Mouse (Mus musculus) midbrain, embryonic 15.5 days (tissue): Measurements from ENCODE around the gene Isl2. TPM values are rescaled to one million over a fixed set of nuclear protein-coding genes. Genes with fewer than 3 reads are reported as not detected.
A peak's percentile ranks its signal among the peaks of the same experiment; 100 is the strongest.

Source experiments
- ATAC-seq: fragments of 200-750 bp; cut with Nextera tagmentation; replicated peaks from 2 replicates; pipeline ENCODE4 v1.8.0; 2017; ENCODE audit warnings: moderate TSS enrichment
- H3K27ac ChIP-seq: fragments of 300-500 bp; sonication (generic); 2 replicates; pipeline ENCODE4 v1.5.1; 2015; ENCODE audit warnings: mild to moderate bottlenecking, inconsistent platforms
- H3K27me3 ChIP-seq: fragments of 300-500 bp; sonication (generic); replicated peaks from 2 replicates; pipeline ENCODE4 v1.6.1; 2015; ENCODE audit warnings: inconsistent platforms
- H3K36me3 ChIP-seq: fragments of 300-500 bp; sonication (generic); replicated peaks from 2 replicates; pipeline ENCODE4 v1.6.1; 2015; ENCODE audit warnings: inconsistent platforms
- H3K4me1 ChIP-seq: fragments of 300-500 bp; sonication (generic); 2 replicates; pipeline ENCODE4 v1.6.1; 2015; ENCODE audit warnings: inconsistent platforms
- H3K4me2 ChIP-seq: fragments of 300-500 bp; sonication (generic); 2 replicates; pipeline ENCODE4 v1.6.1; 2015; ENCODE audit warnings: inconsistent platforms, mild to moderate bottlenecking, moderate library complexity
- H3K4me3 ChIP-seq: fragments of 300-500 bp; sonication (generic); 2 replicates; pipeline ENCODE4 v1.5.1; 2015; ENCODE audit warnings: mild to moderate bottlenecking, inconsistent platforms
- H3K9ac ChIP-seq: fragments of 300-500 bp; sonication (generic); 2 replicates; pipeline ENCODE4 v1.6.1; 2015; ENCODE audit warnings: mild to moderate bottlenecking, inconsistent platforms
- H3K9me3 ChIP-seq: fragments of 300-500 bp; sonication (generic); 2 replicates; pipeline ENCODE4 v1.6.1; 2016; ENCODE audit warnings: inconsistent platforms
- WGBS: fragments of 180-500 bp; shearing (Covaris S2); methylation state at CpG from one replicate; pipeline ENCODE4 v1.1.7; 2015; ENCODE audit warnings: mixed read lengths; 5-methylcytosine and 5-hydroxymethylcytosine counted together
- polyA plus RNA-seq: library from polyadenylated mRNA; unstranded; fragments of >200 nt; fragmentation: Nextera tagmentation; extraction: Ambion mirVana; gene quantifications from 2 replicates; pipeline ENCODE4 v1.2.1, GENCODE M21; 2015

Gene Isl2
- polyA plus RNA-seq, 1 experiment from 2014 or later, result 2.0 TPM

DNA sequence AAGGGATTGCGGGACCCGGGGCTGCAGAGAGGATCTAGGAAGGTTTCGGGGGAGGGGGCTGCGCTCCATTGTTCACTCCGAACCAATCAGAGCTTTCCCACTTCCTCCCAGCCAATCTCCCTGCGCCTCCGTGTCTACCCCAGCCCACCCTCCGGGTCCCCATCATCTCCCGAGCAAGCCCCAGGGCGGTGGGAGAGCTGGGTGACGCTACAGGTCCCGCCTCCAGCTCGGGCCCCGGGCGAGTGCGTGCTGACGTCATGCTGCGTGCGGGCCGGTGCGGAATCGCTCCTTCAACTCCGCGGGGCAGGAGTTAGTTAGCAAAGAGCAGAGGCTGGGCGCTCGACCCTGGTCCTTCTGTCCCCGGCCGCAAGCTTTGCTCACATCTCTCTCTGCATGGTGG lies 2.4 kb downstream of the Isl2 start:
- Histone ChIP-seq H3K4me2 (peak overlapping the region; percentile 66), H3K9ac (no peak overlapping the region), H3K4me1 (peaks cover 37% of the 10 kb centered on the region), H3K9me3 (no peaks in the 10 kb centered on the region), H3K4me3 (peak overlapping the region; percentile 37), H3K27ac (no peak overlapping the region), H3K36me3 (no peaks in the 10 kb centered on the region), H3K27me3 (peaks cover 65% of the 10 kb centered on the region)
- under 1% methylated on average over 28 of the region's 28 CpGs for WGBS
- ATAC-seq, result peak; percentile 90

DNA sequence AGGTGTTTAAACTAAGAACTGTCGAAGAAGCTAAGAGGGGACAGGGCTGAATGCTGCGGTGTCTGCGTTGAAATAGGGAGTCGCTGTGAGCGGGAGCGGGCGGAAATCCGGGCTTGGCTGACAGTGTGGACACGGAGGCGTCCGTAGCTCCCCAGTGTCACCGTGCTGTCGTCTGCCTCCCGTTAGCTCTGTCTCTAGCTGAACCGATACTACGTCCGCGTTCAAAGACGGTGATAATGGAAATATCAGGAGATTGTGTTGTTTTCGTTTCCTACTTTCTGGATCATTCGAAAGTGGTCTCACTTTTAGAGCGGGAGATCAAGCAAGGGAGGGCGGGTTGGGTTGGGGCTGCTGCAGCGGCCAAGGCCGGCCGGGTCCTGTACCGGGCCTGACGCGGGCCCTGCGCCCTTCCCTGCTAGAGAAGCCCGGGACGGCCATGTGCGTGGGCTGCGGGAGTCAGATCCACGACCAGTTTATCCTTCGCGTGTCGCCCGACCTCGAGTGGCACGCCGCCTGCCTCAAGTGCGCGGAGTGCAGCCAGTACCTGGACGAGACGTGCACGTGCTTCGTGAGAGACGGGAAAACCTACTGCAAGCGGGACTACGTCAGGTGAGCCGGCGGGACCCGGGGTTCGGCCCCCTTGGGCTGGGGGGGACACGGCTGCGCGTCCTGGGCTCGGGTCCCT lies 3.4 kb downstream of the Isl2 start:
- peak overlapping the region; percentile 37 for H3K4me3 ChIP-seq
- H3K4me1 ChIP-seq, result peaks cover 44% of the 10 kb centered on the region
- H3K9me3 ChIP-seq, result no peaks in the 10 kb centered on the region
- no peak overlapping the region for H3K9ac ChIP-seq
- ATAC-seq, result no peak
- peaks cover 70% of the 10 kb centered on the region for H3K27me3 ChIP-seq
- H3K4me2 ChIP-seq, result peak overlapping the region; percentile 66
- no peaks in the 10 kb centered on the region for H3K36me3 ChIP-seq
- no peak overlapping the region for H3K27ac ChIP-seq
- 1% methylated on average over 59 of the region's 59 CpGs for WGBS

DNA sequence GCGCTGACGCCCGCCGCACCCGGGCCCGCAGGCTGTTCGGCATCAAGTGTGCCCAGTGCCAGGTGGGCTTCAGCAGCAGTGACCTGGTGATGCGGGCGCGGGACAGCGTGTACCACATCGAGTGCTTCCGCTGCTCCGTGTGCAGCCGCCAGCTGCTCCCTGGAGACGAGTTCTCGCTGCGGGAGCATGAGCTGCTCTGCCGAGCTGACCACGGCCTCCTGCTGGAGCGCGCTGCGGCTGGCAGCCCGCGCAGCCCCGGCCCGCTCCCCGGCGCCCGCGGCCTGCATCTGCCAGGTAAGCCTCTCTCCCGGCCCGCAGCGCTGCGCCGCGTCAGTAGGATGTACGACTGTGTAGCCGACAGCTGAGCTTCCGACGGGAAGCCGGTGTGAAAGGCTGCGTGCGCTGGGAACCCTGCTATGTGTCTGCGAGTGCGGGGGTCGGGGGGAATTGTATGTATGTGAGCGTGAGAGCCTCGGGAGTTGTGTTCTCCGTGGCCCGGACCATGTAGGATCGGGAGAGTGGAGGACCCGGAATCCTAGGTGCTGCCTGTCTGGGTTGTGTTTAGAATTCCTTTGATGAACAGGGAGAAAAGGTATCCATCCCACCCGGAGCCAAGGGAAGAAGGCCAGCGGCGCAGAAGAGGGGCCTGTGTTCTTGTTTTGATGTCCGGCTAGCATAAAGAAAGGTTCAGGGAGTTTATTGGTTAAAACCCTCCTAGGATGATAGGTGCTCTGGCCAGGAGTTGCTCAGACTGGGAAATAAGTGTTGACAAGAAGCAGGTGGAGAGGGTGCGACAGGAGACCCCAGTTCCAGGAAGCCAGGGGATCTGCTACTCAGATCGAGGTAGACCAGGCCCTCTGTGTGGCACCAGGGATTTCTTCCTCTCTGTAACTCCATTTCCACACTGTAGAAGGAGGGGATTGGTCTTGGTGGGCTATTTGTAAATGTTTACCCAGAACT lies 4.2 kb downstream of the Isl2 start:
- Histone ChIP-seq H3K27me3 (peaks cover 70% of the 10 kb centered on the region), H3K27ac (no peak overlapping the region), H3K4me2 (peak overlapping the region; percentile 66), H3K9me3 (no peaks in the 10 kb centered on the region), H3K9ac (no peak overlapping the region), H3K36me3 (no peaks in the 10 kb centered on the region), H3K4me1 (peaks cover 44% of the 10 kb centered on the region), H3K4me3 (peak overlapping the region; percentile 37)
- no peak for ATAC-seq
- 2% methylated on average over 57 of the region's 59 CpGs for WGBS

DNA sequence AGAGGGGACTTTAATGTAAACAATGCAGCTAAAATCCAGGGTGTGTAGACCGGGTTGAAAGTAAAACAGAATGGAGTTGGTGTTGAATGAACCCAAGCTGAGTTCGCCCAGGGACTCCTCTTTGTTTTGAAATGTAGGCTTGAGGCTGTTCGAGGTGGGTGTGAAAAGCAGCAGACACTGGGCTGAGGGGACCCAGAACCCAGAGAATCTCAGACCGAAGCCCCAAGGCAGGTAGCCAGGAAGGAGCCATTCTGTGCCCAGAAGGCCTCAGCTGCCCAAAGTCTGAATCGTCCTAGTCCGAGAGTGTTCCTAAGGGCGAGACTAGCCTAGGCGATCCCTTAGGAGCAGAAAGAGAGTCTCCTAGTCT lies 4.8 kb downstream of the Isl2 start:
- Histone ChIP-seq H3K9ac (no peak overlapping the region), H3K36me3 (no peaks in the 10 kb centered on the region), H3K27me3 (peaks cover 70% of the 10 kb centered on the region), H3K4me2 (no peak overlapping the region), H3K4me3 (no peak overlapping the region), H3K9me3 (no peaks in the 10 kb centered on the region), H3K27ac (no peak overlapping the region), H3K4me1 (peaks cover 44% of the 10 kb centered on the region)
- 9% methylated on average over 8 of the region's 8 CpGs for WGBS
- no peak for ATAC-seq

DNA sequence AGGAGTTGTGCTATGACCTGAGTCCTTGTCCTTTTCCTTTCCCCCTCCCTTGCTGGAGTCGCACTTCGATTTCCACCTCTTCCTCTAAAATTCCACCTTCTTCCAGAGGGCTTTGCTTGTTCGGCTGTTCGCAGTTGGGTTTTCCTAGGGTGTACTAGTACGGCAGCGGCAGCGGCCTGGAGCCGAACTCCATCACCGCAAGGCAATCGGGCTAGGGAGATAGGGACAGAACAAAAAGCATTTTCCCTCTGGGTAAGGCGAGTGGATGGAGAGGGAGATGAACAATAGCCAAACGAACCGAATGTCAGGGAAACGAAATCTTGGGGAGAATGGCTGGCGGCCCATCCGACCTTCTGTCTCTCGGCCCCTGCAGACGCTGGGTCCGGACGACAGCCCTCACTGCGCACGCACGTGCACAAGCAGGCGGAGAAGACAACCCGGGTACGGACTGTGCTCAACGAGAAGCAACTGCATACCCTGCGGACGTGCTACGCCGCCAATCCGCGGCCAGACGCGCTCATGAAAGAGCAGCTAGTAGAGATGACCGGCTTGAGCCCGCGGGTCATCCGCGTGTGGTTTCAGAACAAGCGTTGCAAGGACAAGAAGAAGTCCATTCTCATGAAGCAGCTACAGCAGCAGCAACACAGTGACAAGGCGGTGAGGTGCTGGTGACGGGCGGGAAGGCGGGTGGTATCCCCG lies 5.4 kb downstream of the Isl2 start:
- Histone ChIP-seq H3K4me1 (peaks cover 44% of the 10 kb centered on the region), H3K4me3 (peak overlapping the region; percentile 4; the same call in 1 of the 2 replicates), H3K9me3 (no peaks in the 10 kb centered on the region), H3K9ac (no peak overlapping the region), H3K27me3 (peaks cover 70% of the 10 kb centered on the region), H3K27ac (no peak overlapping the region), H3K4me2 (peak overlapping the region; percentile 21; the same call in 1 of the 2 replicates), H3K36me3 (no peaks in the 10 kb centered on the region)
- ATAC-seq, result no peak
- 1% methylated on average over 46 of the region's 46 CpGs for WGBS

DNA sequence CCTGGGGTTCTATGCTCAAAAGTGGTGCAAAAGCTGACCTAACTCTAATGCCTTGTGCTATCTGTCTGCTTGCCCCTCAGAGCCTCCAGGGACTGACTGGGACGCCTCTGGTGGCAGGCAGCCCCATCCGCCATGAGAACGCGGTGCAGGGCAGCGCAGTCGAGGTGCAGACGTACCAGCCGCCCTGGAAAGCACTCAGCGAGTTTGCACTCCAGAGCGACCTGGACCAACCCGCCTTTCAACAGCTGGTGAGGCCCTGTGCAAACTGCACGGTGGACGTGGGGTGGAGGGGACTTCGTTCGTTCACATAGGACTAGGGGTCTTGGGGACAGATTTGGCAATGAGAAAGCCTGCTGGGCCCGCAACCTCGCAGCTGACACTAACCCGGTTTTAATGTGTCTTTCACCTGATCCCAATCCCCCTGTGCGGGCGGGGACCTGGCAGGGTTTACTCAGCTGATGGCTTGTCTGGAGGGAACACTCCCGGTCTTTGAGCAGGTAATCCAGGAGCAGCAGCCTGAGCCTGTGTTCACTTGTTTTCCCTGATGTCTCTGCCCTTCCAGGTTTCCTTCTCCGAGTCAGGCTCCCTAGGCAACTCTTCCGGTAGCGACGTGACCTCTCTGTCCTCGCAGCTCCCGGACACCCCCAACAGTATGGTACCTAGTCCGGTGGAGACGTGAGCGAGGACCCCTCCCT lies 6.5 kb downstream of the Isl2 start:
- peaks cover 44% of the 10 kb centered on the region for H3K4me1 ChIP-seq
- no peaks in the 10 kb centered on the region for H3K9me3 ChIP-seq
- no peak overlapping the region for H3K27ac ChIP-seq
- H3K4me3 ChIP-seq, result no peak overlapping the region
- no peaks in the 10 kb centered on the region for H3K36me3 ChIP-seq
- peaks cover 72% of the 10 kb centered on the region for H3K27me3 ChIP-seq
- WGBS, result under 1% methylated on average over 30 of the region's 30 CpGs
- no peak for ATAC-seq
- no peak overlapping the region for H3K4me2 ChIP-seq
- no peak overlapping the region for H3K9ac ChIP-seq

DNA sequence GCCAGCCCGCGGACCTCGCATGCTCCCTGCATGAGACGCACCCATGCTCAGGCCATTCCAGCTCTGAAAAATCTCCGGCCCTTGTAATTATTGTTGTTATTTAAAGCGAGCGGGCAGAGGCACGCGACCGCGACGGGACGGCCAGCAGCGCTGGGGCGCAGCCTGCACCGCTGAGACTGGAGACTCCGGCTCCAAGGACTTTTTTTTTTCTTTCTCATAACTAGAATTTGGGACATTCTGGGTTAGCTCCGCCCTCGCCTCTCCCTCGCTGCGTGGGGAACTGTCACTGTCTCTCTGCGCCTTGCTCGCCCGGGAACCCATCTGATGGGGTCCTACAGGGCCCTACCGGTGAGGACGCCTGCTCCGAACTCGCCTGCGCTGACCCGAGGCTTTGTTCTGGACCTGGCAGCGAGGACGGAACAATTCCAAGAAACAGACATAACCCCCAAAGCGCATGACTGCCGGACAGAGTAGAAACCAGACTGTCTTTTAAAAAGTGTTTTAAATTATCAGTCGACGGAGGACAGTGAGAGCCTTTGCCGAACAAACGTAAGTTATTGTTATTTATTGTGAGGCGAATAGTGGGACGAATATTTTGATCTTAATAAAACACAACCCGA lies 7.2 kb downstream of the Isl2 start:
- peak overlapping the region; percentile 33 for H3K4me2 ChIP-seq
- no peaks in the 10 kb centered on the region for H3K9me3 ChIP-seq
- peaks cover 40% of the 10 kb centered on the region for H3K4me1 ChIP-seq
- H3K36me3 ChIP-seq, result no peaks in the 10 kb centered on the region
- no peak overlapping the region for H3K9ac ChIP-seq
- 5% methylated on average over 41 of the region's 41 CpGs for WGBS
- ATAC-seq, result no peak
- H3K27ac ChIP-seq, result no peak overlapping the region
- peaks cover 76% of the 10 kb centered on the region for H3K27me3 ChIP-seq
- H3K4me3 ChIP-seq, result no peak overlapping the region

DNA sequence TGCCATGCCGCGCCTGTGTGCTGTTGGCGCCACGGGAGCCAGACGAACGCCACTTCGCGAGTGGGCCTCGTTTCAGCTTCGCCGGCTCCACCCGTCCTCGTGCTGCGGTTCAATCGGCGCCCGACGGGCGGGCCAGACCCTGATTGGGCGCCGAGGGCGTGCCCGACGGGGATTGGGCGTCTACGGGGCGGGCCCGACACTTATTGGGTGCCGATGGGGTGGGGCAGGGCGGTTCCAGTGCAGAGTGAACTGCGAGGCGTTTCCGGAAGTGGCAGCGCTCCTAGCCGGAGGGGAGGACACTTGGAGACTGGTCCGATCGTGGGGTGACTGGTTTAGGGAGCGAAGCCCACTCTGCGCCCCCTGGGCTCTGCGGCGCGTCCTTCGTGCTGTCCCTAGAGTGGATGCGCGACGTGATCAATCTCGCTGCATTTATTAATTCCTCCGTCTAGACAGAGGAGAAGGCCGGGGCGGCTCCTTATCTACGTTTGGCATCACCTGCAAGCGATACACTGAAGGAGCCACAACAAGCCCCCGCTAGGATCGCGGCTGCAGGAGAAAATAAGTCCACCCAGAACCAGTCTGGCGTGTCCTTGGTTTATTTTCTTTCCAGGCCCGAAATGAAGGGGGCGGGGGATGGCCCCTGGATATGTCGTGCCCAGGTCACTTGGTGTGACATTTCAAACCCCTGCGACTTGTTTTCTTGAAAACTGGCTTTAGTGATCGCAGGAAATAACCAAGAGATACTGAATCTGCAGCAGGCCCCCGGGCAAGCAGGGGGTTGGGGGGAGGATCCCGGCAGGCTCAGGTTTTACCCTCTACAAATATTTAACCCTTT lies 7.9 kb downstream of the Isl2 start:
- H3K9ac ChIP-seq, result no peak overlapping the region
- WGBS, result 2% methylated on average over 63 of the region's 63 CpGs
- no peak overlapping the region for H3K27ac ChIP-seq
- peak overlapping the region; percentile 19; the same call in 1 of the 2 replicates for H3K4me3 ChIP-seq
- H3K36me3 ChIP-seq, result no peaks in the 10 kb centered on the region
- H3K9me3 ChIP-seq, result no peaks in the 10 kb centered on the region
- no peak; the same call in 1 of the 2 replicates for ATAC-seq
- peaks cover 74% of the 10 kb centered on the region for H3K27me3 ChIP-seq
- H3K4me1 ChIP-seq, result peaks cover 35% of the 10 kb centered on the region
- H3K4me2 ChIP-seq, result peak overlapping the region; percentile 33

DNA sequence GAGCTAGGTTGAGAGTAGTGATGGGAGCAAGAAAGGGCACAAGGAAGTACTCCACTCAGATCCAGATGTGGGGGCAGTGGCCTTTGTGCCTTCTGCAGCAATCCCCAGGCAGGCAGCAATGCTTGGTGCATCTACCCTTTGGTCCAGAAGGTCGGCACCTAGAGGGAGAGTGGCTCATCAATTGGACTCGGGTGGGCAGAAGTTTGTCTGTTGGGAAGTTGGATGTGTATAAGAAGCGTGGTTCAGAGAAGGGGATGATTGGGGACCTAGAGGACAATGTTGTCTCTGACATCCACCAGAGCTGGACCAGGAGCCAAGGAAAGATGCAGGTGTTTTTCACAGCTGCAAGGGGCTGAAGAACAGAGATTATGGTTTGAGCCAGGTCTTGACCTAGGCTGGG lies 10.4 kb downstream of the Isl2 start:
- ATAC-seq, result no peak
- Histone ChIP-seq H3K9me3 (no peaks in the 10 kb centered on the region), H3K27me3 (peaks cover 62% of the 10 kb centered on the region), H3K4me2 (no peak overlapping the region), H3K9ac (no peak overlapping the region), H3K4me1 (peaks cover 24% of the 10 kb centered on the region), H3K4me3 (no peak overlapping the region), H3K27ac (no peak overlapping the region), H3K36me3 (no peaks in the 10 kb centered on the region)
- WGBS, result 19% methylated on average over 3 of the region's 3 CpGs

DNA sequence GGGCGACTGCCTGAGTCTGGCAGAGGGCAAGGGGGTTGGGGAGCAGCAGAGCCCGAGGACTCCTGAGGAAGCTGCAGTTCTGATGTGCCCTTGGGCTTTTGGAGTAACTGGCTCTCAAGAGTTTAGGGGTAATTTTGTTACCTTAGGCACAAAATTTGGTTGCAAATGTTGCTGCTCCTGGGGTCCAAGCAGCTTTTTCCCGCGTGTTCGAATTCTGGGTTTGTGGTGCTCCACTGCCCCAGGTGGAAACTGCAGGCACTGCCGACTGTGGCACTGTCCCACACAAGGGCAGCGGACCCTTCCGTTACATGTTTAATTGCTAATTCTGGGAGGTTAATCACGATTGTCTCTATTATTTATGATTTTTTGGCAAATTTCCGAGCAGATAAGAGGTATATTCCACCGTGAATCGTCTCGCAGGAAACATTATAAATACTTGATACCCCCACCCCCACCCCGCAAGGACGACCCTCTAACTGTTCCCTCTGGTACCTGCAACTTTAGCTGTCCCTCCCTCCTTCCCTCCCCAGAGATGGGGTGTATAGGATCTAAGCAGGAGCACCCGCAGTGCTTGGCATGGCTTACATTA lies 10.9 kb downstream of the Isl2 start:
- Histone ChIP-seq H3K27me3 (peaks cover 57% of the 10 kb centered on the region), H3K36me3 (no peaks in the 10 kb centered on the region), H3K4me3 (no peak overlapping the region), H3K9ac (no peak overlapping the region), H3K4me2 (no peak overlapping the region), H3K9me3 (no peaks in the 10 kb centered on the region), H3K27ac (no peak overlapping the region), H3K4me1 (peaks cover 19% of the 10 kb centered on the region)
- no peak for ATAC-seq
- 6% methylated on average over 16 of the region's 16 CpGs for WGBS
